Mouse (Mus musculus): ENCODE measurements around the gene Aspdh.

Aspdh gene

DNA sequence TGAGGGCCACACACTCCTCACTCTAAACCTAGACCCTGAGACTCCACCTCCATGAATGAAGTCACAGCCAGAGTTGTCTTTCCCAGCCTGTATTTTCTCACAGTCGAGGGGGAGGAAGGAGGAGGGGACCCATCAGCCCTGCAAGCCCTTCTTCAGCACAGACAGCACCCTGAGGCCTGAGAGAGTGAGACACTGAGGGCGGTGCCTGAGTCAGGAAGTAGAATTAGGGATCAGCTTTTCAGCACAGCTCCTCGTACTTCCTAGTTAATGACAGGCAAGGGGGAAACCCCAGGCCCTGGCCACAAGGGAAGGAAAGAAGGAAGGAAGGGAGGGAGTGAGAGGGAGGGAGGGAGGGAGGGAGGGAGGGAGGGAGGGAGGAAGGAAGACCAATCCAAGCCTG is 11.9 kb upstream of the Aspdh start:
- DNase-seq, result no peak

DNA sequence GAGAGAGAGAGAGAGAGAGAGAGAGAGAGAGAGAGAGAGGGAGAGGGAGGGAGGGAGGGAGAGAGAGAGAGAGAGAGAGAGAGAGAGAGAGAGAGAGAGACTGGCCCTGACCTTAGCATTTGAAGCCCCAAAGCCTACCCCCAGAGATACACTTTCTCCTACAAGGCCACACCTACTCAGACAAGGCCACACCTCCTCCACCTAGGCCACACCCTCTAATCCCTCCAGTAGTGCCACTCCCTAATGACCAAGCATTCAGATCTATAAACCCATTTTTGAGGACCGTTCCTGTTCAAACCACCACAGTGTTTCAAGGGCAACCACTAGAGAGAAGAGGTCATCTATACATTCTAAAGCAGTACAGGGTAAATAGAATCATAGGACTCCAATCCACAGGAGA is 8.9 kb upstream of the Aspdh start:
- peak; percentile 30 for DNase-seq

DNA sequence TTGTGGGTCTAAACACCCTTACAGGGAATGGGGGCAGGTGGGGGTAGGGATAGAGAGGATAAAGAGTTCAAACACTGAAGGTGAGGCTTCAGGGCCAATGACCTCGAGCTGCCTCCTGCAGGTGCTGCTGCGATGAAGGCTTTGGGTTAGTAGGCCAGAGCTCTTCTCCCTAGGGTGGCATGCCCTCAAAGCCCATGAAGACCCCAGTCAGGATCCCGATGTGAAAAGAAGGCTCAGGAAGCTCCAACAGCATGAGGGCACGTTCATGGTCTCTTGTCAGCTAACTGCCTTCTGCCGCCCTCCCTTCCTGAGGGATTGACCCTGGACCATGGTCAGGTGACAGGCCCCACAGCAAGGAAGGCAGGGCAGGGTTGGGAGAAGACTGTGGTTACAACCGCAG is 5.1 kb upstream of the Aspdh start:
- peak; percentile 26 for DNase-seq

DNA sequence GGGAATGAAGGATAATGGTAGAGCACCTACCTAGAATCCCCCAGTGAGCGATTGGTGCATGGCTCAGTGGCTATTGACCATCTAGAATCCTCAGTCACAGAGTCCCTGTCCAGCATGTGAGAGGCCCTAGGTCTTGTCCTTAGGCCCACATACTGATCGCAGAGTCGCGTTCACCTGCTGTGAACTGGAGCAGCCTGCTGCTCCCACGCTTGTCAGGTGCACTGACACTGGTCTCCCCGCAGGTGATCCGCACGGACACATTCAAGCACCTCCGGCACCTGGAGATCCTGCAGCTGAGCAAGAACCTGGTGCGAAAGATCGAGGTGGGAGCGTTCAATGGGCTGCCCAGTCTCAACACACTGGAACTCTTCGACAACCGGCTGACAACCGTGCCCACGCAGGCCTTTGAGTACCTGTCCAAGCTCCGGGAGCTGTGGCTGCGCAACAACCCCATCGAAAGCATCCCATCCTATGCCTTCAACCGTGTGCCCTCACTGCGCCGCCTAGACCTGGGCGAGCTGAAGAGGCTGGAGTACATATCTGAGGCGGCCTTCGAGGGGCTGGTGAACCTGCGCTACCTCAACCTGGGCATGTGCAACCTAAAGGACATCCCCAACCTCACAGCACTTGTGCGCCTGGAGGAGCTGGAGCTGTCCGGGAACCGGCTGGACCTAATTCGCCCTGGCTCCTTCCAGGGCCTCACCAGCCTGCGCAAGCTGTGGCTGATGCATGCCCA is 4.3 kb upstream of the Aspdh start:
- DNase-seq, result peak; percentile 40

DNA sequence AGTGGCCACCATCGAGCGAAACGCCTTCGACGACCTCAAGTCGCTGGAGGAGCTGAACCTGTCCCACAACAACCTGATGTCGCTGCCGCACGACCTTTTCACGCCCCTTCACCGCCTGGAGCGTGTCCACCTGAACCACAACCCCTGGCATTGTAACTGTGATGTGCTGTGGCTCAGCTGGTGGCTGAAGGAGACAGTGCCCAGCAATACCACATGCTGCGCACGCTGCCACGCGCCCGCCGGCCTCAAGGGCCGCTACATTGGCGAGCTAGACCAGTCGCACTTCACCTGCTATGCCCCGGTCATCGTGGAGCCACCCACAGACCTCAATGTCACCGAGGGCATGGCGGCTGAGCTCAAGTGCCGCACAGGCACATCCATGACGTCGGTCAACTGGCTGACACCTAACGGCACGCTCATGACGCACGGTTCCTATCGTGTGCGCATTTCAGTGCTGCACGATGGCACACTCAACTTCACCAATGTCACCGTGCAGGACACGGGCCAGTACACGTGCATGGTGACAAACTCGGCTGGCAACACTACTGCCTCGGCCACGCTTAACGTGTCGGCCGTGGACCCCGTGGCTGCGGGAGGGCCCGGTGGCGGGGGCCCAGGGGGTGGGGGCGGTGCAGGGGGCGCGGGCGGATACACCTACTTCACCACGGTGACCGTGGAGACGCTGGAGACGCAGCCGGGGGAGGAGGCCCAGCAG is 3.5 kb upstream of the Aspdh start:
- DNase-seq, result peak; percentile 58

DNA sequence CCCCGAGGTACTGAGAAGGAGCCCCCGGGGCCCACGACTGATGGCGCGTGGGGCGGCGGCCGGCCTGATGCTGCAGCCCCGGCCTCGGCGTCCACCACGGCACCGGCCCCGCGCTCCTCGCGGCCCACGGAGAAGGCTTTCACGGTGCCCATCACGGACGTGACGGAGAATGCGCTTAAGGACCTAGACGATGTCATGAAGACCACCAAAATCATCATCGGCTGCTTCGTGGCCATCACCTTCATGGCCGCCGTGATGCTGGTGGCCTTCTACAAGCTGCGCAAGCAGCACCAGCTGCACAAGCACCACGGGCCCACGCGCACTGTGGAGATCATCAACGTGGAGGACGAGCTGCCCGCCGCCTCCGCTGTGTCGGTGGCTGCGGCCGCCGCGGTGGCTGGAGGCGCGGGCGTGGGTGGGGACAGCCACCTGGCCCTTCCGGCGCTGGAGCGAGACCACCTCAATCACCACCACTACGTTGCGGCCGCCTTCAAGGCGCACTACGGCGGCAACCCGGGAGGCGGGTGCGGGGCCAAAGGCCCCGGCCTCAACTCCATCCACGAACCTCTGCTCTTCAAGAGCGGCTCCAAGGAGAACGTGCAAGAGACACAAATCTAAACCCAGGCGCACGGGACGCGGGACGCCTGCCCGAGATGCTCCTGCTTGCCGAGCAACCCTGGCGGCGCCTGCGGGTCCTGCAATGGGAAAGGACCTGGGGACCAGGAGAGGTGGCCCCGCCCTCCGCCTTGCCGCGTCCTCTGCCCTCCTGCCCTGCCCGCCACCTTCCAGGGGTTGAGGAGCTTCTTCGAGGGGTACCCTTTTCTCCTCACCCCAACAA is 2.8 kb upstream of the Aspdh start:
- DNase-seq, result peak; percentile 73

DNA sequence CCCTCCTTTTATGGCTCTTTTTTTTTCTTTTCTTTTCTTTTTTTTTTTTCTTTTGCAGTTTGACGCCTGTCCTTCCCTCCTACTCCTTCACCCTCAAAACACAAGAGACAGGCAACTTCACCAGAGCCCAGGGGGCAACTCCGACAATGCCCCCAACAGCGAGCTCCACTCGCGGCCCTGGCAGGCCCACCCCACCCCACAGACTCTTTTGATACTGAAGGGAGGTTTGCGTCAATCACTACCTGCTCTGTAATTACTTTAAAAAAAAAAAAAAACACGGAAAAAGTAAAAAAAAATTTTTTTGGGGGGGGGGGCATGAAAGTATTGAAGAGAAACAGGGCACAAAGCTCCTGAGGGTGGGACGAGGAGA is 2.1 kb upstream of the Aspdh start:
- DNase-seq, result peak; percentile 54

DNA sequence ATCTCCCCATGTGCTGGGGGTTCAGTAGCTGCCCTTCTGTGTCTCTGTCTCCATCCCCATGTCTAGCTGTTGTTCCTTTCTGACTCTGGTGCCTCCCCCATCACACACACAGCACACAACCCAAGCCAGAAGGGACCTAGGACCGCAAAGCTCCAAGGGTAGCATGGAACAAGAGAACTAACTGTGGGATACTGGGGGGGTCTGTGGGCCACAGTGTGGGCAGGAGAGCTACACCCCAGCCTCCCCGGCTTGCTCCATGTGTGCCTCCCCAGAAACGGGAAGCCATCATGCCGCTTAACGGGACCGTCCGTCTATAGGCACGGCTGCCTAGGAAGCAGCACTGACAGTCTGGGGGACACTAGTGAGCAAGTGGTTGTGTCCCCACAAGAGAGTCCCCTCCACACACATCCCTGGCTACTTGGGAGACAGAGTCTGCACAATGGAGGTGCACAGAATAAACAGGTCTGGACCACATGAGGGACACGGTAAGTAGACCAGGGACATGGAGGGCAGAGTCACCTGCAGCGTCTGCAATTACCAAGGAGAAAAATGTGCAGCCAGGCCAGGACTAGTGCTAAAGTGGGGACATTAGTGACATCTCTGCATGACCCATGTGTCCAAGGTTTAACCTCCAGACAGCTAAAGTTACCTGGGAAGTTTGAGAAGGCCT is 1.5 kb upstream of the Aspdh start:
- DNase-seq, result peak; percentile 61

DNA sequence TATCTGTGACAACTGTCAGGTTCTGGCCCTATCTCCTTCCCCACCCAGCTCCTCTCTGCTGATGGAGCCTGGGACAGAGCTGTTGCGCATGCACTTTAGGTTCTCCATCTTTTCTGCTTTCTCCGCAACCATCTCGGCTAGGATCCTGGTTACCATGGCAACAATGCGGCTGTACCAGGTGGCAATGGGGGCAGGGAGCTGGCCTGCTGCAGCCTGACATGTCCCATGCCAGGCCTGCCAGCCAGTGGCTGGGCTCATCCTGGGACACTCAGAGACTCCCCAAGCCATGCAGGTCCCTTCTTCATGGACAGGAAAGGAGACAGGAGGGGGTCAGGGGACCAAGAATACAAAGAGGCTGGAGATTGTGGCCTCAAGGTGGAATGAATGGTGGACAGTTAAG is 680 bp upstream of the Aspdh start:
- peak; percentile 97 for DNase-seq

DNA sequence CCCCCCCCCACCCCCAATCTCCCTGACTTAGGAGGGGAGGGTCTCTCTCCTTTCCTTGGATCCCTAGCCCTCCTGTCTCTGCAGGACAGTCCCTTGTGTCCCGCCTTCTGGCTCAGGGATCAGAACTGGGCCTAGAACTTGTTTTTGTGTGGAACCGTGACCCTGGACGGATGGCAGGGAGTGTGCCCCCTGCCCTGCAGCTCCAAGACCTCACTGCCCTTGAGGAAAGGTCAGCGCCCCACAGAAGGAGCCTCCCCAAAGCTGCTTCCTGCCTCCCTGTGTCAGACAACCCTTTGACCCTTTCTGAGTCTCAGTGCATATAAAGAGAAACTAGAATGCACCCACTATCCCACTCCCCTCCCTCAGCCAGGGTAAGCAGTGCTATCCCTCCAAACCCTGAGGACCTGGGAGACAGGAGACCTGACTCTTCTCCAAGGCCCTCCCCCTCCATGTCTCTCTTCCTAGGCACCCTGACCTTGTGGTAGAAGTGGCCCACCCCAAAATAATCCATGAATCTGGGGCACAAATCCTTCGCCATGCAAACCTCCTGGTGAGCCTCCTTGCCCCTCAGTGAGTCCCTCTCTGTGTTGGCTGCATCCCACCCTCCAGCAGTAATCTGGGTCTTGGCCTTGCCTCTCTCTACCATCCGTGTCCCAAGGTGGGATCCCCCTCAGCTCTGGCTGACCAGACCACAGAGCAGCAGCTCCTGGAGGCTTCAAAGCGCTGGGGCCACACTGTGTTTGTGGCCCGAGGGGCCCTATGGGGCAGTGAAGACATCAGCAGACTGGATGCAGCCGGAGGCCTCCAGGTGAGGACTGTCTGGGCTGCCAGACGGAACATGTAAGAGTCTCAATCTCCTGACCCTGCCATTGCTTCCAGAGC is 1.1 kb downstream of the Aspdh start:
- DNase-seq, result peak; percentile 75

DNA sequence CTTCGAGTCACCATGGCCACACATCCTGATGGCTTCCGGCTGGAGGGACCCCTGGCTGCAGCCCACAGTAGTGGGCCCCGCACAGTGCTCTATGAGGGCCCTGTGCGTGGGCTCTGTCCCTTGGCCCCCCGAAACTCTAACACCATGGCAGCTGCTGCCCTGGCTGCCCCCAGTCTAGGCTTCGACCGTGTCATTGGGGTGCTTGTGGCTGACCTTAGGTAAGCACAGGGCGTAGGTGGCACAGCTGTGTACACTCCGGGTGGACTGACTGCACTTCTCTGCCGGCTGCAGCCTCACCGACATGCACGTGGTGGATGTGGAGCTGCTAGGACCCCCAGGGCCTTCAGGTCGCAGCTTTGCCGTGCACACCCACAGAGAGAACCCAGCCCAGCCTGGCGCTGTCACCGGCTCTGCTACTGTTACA is 1.7 kb downstream of the Aspdh start:
- no peak for DNase-seq

DNA sequence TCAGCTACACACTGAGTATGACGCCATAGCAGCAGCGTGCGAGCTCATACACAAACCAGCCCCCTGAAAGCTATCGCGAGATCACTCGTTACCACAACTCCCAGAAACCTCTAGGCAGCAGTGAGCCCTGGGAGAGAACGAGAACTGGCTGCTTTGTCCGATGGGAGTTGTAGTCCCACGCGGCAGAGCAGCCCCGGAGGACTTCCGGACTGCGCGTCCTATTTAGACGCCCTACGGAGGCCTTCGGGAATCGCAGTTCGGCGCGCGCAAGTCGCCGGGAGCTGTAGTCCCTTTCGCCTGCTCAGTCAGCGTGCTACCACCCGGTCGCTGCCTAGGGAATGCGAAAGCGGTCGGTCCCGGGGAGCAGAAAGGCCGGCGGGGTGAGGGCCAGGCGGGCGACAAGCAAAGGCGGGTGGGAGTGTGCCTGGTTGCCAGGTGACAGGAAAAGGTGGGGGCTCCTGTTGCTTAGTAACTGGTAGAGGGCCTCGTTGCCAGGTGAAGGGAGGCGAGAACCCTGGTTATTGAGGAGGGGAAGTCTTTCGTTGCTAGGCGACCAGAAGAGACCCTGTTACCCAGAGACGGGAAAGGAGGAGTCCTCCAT is 2.7 kb downstream of the Aspdh start, which contains the start of gene Josd2:
TSS of gene Josd2 (plus strand) at position 170 of the 601 bp plus-strand sequence.
- DNase-seq, result peak; percentile 97

DNA sequence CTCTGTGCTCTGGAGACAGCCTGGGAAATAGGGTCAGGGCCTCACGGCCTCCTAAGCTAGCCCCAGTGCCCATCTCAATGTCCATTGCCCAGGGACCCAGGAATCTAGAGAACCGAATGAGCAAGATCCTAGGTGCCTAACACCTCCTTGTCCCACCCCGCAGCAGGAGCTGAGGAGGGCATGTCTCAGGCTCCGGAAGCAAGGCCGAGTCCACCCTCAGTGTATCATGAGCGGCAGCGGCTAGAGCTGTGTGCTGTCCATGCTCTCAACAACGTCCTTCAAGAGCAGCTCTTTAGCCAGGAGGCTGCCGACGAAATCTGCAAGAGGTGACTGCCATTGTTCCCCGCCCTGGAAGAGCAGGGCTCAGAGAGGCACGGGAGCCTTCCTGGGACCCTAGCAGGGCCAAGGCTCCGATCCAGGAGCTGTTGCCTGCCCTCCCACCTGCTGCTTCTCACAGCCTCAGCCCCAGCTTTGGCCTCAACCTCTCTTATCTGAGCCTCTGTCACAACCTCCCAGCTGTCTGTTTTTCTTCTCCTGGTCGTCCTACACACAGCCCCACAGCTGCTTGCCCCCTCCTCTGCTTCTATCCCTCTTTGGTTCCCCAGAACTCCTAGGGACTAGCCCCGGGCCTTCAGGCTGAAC is 3.6 kb downstream of the Aspdh start:
- DNase-seq, result peak; percentile 69

DNA sequence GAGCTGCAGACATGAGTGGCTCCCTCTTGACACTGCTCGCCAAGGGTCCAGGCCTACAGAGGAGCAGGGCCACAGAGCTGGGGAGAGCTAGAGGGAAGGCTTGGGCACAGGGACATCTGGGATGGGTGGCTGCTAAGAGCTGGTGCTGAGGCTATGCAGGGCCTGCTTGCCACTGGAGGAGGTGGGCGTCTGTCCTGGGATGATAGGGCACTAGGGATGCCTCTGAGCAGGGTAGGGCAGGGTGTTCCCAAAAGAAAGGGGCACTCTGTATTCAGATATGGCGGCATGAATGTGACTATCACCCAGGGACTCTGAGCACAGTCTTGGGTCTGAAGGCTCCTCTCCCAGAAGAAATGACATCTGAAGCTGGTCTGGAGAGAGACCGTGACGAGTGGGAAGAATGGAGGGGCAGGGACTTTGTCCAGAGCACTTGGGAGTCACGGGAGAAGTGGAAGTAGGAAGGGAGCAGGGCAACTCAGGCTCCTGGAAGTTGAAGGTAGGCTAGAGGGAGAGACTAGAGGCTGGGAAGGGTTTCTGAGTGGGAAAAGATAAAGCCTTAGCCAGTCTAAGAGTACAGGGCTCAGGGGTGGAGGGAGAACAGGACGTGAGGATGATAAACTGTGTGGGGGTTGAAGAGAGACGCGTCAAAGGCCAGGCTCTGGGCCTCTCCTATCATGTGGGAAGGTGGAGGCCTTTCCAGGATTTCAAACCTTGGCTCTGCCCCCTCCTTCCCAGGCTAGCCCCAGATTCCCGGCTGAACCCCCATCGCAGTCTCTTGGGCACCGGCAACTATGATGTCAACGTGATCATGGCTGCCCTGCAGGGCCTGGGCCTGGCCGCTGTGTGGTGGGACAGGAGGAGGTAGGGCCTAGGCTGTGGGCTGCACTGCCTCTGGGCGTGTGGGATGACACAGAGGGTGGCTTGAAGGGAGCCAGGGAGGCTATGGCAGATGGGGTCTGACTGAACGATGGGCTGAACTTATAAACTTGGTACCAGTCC is 4.8 kb downstream of the Aspdh start:
- DNase-seq, result peak; percentile 53

DNA sequence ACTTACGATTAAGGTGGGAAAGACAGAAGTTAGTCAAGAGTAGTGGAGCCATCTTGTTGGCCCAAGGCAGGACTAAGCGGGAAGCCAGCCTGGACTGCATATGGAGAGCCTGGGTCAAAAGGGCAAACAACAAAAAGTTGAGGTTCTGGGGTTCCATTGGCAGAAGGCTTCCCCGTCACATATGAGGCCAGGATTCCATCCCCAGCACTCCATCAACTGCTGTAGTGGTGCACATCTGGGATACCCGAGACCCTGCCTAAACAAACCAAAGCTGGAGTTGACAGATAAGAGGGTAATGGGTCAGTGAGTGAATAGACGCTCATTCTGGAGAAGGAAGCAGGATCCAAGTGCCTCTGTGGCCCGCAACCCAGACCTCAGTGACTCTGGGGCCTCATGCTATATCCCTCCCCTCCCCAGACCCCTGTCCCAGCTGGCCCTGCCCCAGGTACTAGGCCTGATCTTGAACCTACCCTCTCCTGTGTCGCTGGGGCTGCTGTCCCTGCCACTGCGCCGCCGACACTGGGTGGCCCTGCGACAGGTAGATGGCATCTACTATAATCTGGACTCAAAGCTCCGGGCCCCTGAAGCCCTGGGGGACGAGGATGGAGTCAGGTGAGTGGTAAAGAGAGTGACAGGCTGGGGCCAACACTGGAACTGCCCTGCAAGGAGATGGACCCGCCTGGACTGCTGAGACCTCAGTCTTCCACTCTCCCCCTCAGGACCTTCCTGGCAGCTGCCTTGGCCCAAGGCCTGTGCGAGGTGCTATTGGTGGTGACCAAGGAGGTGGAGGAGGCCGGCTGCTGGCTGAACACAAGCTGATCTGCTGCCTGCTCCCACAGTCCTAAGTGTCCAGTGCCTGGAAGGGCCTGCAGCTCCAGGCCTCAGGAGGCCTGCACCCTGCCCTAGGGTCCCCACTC is 5.8 kb downstream of the Aspdh start:
- peak; percentile 52 for DNase-seq

DNA sequence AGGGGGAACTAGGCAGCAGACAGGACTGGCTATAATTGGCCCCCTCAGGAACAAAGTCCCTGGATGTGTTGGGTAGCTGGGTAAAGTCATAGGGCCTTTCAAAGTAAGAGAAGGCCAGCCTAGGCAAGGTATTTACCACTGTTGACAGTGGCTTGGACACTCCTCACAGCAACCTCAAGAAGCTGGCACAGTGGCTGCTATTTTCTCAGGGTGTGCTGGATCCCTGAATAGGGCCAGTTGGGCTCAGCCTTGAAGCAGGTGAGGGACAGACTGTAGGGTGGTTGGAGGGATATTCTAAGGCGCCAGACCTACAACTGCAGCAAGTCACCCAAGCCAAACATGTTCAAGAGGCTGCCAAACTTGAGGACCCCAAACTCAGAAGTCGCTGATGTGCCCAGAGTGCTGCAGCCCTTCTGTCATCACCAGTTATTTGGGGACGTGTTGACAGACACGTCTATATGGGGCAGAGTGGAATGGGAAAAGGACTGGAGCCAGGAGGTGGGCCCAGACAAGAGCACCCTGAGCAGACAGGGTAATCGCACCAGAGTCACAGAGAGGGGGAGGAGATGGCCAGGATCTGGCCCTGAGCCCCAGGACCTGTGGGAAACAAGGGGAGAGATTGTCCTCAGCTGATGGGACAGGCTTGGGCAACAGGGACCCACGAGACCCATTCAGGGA is 6.8 kb downstream of the Aspdh start:
- DNase-seq, result peak; percentile 60

DNA sequence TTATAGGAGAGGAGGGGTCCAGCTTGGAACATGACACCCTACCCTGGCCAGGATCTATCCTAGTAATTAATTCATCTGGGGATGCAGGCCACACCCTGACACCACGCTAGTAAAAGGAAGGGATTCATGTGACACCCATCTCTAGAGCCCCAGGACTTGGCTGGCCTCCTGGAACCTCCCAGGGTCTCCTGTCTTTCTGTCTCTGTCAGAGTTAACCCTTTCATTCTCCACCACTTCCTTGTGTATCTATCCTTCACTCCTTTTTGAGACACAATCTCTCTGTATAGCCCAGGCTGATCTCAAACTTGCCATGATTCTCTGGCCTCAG is 7.3 kb downstream of the Aspdh start:
- no peak for DNase-seq

Measured in cerebellum, adult 11-12 months (tissue).